Mouse (Mus musculus): Measurements from ENCODE around the gene Fv1.

DNA sequence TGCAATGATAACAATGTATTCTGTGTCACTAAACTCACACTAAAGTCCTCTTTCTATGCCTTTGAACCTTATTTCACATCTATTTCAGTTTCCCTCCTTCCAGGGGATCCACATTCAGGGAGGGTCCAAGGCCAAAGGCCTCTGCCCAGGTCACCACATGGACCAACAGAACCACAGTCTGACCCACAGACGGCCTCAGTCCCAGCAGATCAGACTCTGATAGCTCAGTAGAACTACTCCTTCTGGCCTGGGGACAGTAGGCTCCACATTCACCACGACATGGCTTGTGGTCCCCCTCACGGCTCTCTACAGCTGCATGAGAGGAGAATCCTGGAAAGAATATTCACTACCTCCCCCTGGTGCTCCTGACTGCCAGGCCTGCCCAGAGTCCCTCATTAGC, 25.9 kb upstream of the Fv1 start:
- TF ChIP-seq CTCF (IDR thresholded peaks at IDR 0.05; ENCODE audit: low read depth) (no peak), EP300 (IDR thresholded peaks at IDR 0.05; ENCODE audit: low read depth) (no peak)

Measured in liver, embryonic 14.5 days (tissue).